Mouse (Mus musculus) urinary bladder, postnatal 4 days (tissue): Measurements from ENCODE around the gene Pigt.

ENCODE experiments used
- DNase-seq, 2 experiments: peaks; one replicate each; pipeline ENCODE4 v3.0.0; 2021 to 2022; ENCODE audit warnings: low spot score in 2 of 2

The Pigt gene

GRCm38 (mm10) chr2:164486258-164487114, 10.8 kb upstream of the Pigt start:
- peak in 1 of 2 experiments; percentile 37 for DNase-seq

GRCm38 (mm10) chr2:164487115-164487527, 10.2 kb upstream of the Pigt start:
- DNase-seq, result no peak

- no peak for DNase-seq
Observed at GRCm38 (mm10) chr2:164487812-164488211, 9.5 kb upstream of the Pigt start.

DNA sequence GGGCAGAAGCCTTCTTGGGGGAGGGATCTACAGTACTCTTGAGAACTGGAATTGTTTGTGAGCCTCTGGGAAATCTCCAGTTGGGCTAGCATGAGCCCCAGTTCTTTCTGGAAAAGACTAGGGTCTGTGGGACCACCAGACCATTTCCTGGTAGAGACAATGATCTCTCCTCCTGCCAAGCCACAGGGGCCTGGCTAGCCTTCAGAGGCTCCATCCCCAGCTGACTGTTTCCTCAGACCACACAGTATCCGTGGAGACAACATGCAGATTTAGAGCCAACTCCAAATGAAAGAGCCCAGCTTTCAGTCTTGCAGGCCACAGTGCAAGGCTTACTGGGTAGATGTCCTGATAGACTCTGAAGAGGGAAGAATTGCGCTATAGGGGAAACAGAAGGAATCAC, 3.2 kb upstream of the Pigt start:
- no peak for DNase-seq

DNA sequence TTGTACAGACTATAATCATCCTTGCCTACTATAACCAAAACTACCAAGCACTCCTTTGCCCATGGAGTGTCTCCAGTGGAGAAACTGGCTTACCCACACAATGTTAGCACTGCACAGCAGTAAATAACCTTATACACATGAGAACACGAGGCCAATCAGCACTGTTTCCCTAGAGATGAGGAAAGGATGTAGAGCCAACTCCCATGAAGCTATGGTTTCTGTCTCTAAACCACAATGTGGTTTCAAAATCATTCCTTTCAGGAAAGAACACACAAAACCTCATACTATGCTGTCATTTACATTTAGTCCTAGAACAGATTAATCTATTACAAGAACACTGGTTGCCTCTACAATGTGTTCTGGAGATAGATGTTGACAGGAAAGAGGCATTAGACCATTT, 989 bp upstream of the Pigt start:
- no peak for DNase-seq

DNA sequence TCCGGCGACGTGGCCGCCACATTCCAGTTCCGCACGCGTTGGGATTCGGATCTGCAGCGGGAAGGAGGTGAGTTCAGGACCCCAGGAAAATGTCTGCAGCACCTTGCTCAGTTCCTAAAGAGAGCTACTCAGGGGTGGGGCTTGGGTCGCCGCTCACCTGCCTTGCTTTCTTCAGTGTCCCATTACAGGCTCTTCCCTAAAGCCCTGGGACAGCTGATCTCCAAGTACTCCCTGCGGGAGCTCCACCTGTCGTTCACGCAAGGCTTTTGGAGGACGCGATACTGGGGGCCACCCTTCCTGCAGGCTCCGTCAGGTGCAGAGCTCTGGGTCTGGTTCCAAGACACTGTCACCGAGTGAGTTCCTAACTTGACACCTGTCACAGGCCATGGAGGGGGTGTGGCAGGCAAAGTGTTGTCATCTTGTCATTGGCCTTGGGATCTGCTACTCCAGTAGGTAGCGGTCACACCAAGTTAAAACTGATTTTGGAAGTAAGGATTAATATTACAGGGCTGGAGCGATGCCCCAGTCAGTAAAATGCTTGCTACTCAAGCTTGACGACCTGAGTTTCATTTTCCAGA, 460 bp downstream of the Pigt start:
- DNase-seq, result no peak

DNA sequence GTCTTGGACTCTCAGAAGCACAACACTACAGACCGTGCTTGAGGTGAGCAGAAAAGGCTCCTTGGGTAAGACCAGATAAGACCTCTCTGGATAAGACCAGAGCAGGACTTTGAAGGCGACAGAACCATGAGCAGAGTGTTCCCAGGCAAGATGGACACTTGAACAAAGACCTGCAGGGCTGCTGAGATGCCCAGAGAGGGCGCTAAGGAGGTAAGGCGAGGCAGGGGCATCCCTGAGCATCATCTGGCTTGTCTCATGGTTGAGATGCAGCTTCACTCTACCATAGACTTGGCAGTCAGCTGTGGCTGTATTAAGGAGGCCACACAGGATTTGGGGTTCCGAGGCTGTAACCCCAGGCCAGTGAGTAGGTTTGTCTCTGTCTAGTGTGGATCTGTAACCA, 2.0 kb downstream of the Pigt start:
- DNase-seq, result no peak

DNA sequence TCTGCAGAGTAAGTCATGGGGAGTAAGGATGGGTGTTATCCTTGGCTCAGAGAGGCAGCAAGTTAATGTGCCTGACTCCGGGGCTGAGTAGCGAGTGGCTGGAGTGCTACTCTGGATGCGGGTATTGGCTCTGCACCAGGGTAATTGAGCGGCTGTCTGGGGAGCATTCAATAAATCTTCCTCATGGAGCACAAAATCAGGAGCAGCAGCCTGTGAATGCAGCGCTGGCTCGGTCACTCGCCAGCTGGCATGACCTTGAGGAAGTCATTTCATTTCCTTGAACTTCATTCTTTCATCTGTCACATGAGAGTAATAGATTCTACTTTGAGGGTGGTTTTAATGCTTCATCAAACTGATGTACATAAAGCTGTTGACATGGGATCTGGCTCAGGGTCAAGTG, 3.2 kb downstream of the Pigt start:
- DNase-seq, result no peak

DNA sequence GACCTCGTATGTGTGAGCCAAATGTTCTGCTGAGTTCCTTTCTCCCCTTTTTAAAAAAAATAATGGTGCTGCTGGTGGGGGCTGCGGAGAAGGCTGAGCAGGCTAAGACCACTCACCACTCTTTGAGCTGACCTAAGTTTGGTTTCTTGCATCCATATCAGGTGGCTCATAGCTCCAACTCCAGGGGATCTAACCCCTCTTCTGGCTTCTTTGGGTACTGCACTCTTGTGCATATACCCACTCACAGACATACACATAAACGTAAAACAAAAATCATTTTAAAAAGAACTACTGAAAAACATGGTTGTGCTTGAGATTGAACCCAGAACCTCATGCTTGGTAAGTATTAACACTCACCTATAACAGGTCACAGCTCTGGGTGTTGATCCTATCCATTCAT, 7.6 kb downstream of the Pigt start:
- DNase-seq, result no peak

- DNase-seq, result no peak
Observed at GRCm38 (mm10) chr2:164505619-164506347, 8.5 kb downstream of the Pigt start.

- DNase-seq, result no peak
Observed at GRCm38 (mm10) chr2:164507811-164508210, 10.5 kb downstream of the Pigt start.

DNA sequence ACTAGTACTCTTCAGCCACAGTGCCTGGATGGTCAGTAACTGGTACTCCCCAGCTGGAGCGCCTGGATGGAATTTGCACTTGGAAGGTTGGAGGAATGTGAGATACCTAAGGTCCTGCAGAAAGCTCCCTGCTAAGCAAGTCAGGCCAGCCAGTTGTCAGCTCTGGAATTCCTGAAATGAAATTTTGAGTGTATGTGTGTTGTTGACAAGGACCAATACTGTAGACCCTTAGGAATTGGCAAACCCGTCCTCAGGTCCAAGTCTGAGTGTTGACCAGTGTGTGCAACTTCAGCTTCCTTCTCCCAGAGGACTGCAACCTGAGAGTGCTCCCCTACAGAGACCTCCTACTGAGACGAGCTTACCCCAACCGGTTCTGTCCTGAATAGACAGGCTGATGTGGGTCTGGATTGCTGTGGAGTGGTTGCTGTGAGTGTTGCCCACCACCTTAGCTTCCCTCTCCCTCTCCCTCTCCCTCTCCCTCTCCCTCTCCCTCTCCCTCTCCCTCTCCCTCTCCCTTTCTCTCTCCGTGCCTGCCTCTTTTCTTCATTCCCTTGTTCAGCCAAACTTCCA, 13.4 kb downstream of the Pigt start:
- DNase-seq, result no peak

GRCm38 (mm10) chr2:164512121-164512909, 15.0 kb downstream of the Pigt start:
- no peak for DNase-seq

DNA sequence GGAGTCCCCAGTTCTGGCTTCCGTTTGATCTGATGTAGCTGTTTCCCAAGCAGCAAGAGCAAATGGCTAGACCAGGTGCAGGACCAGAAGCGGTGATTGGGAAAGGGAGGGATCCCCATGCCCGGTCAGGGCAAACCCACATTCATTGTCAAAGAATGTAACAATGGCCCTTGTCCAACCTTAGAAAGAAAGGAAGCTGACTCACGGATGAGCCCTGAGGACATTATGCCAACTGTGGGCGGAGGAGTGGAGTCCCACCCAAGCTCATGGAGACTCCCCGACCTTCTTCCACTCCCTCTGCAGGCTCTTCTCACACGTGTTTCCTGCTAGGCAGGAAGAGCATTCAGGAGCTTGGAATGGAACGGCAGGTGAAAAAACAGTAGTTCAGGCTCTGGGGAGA, 16.1 kb downstream of the Pigt start:
- DNase-seq, result no peak

DNA sequence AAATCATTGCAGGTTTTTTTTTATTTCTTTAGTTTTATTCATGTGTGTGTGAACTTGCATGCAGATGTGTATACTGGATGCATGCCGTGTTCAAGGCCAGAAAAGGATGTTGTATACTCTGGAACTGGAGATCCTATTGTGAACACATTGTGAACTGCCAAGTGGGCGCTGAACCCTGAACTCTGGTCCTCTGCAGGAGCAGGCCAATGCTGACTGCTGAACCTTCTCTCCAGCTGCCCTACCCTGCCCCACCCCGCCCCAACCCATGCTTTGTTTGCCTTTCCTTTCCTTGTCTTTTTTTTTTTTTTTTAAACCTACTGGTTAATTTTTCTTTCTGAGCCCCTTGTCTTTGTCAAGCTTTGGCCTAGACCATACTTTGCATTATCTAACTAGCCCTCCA, 17.6 kb downstream of the Pigt start:
- no peak for DNase-seq

DNA sequence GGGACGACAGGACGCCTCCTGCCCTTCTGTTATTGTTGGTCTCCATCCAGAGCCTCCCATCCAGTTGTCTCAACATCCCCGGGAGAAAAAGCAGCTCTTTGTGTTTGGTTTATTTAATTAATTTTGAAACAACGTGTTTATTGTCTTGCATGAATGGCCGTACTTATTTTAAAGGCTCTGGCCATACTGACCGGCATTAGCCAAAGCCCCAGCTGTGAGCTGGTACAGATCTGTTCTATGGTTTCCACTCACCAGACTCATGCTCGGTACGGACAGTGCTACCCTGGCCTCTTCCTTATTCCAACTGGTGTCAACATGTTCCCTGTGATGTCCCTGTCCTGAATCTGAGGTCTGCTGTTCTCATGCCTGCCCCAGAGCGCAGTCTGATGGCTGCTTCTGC, 18.6 kb downstream of the Pigt start:
- DNase-seq, result no peak

DNA sequence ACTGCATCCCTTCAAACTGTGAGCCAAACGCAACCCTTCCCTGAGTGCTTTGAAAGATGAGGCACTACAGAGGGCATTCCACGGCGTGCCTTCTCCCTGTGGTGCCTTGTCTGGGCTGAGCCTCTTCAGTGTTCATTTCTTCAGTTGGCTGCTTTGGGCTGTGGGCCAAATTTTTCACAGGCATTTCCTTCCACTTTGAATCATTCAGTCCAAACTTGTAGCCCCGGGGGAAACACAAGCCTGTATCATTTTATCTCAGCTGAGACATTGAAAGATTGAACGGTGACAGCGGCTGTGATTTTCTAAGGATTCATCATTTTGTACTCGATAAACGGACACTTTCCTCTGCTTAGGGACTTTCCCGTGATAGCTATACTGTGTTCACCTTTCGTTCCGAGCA, 19.3 kb downstream of the Pigt start:
- no peak for DNase-seq

- peak in 1 of 2 experiments; percentile 47 for DNase-seq
Observed at GRCm38 (mm10) chr2:164517485-164518221, 20.3 kb downstream of the Pigt start.

GRCm38 (mm10) chr2:164518266-164519170, 21.2 kb downstream of the Pigt start:
- DNase-seq, result no peak

DNA sequence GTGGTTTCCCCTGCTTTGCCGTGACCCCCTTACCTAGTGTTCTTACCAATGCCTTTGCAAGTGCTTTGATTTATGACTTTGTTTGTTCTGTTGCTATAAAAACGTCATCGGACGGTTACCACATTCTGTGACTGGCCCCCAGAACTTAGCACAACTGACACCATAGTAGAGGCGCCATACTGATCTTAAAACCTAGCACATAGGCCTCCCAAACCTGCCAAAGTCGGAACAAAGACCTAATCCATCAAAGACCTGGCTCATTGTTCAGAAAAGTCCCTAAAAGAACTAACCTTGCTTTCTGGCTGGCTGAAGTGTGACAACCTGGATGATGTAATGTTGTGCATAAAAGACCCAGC, 21.8 kb downstream of the Pigt start:
- no peak for DNase-seq
